Mouse (Mus musculus) liver, postnatal 0 days (tissue): ENCODE results near the gene Sp1.
A peak's percentile ranks its signal among the peaks of the same experiment; 100 is the strongest.

Source experiments
- CTCF ChIP-seq: sonication (generic); IDR thresholded peaks from 2 replicates; pipeline ENCODE4 v1.5.1; 2016; ENCODE audit warnings: antibody characterized with exemption, low read depth
- EP300 ChIP-seq: IDR thresholded peaks from 2 replicates; pipeline ENCODE4 v1.6.1; 2016; ENCODE audit warnings: antibody characterized with exemption, low read depth, mild to moderate bottlenecking

DNA sequence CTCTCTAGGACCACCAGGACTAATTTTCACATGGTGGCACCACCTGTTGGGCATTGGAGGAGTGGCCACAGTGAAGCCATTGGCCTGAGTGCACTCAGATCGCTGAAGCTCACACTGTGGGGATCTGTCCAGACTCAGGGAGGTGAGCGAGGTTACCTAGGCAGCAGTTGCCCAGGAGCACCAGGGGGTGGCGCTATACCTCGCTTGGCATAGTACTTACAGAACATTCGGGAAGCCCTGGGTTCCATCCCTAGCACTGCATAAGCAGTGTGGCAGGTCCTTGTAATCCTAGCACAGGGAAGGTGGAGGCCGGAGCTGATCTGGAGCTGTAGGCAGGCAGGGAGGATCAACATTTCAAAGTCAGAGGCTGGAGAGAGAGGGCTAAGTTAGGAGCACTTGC is 50.0 kb downstream of the Sp1 start:
- TF ChIP-seq CTCF (peak; percentile 79), EP300 (no peak)
